Mouse (Mus musculus): Measurements from ENCODE around the gene Bpifb2. TPM values are rescaled to one million over a fixed set of nuclear protein-coding genes. Genes with fewer than 3 reads are reported as not detected.

The Bpifb2 gene
- total and polyA plus RNA-seq, 3 experiments = not detected

Other genes starting within 250 kb of the Bpifb2 start
- gene Commd7, start 242.3 kb upstream of the Bpifb2 start, total RNA-seq (2012; rRNA removed) = 25.3 and 25.5 TPM in 2 replicates
- 10 to 100 TPM in 1 of 2 experiments, not detected in 1; 36.1 TPM for gene Commd7, start 242.3 kb upstream of the Bpifb2 start, polyA plus RNA-seq (2012; ENCODE audit: insufficient read depth in 1 of 2, insufficient read length in 2 of 2, low read depth in 1 of 2, low replicate concordance in 2 of 2, missing spikeins in 1 of 2)
- 10.1 and 11.6 TPM in 2 replicates for gene Dnmt3b, start 225.6 kb upstream of the Bpifb2 start, total RNA-seq (2012; rRNA removed)
- 10 to 100 TPM in 1 of 2 experiments, not detected in 1; 17.5 TPM for gene Dnmt3b, start 225.6 kb upstream of the Bpifb2 start, polyA plus RNA-seq (2012; ENCODE audit: insufficient read depth in 1 of 2, insufficient read length in 2 of 2, low read depth in 1 of 2, low replicate concordance in 2 of 2, missing spikeins in 1 of 2)
- 0.26 and 0.65 TPM in 2 replicates for gene Dnmt3c, start 178.4 kb upstream of the Bpifb2 start, total RNA-seq (2012; rRNA removed)
- under 1 TPM in 1 of 2 experiments, not detected in 1; 0.45 TPM for gene Dnmt3c, start 178.4 kb upstream of the Bpifb2 start, polyA plus RNA-seq (2012; ENCODE audit: insufficient read depth in 1 of 2, insufficient read length in 2 of 2, low read depth in 1 of 2, low replicate concordance in 2 of 2, missing spikeins in 1 of 2)
- gene Mapre1, start 133.8 kb upstream of the Bpifb2 start, total RNA-seq (2012; rRNA removed) = 57.7 and 60.0 TPM in 2 replicates
- 10 to 100 TPM in 1 of 2 experiments, not detected in 1; 94.8 TPM for gene Mapre1, start 133.8 kb upstream of the Bpifb2 start, polyA plus RNA-seq (2012; ENCODE audit: insufficient read depth in 1 of 2, insufficient read length in 2 of 2, low read depth in 1 of 2, low replicate concordance in 2 of 2, missing spikeins in 1 of 2)
- gene Efcab8, start 95.1 kb upstream of the Bpifb2 start, total RNA-seq (2012; rRNA removed) = 0.04 and 0.13 TPM in 2 replicates
- gene Efcab8, start 95.1 kb upstream of the Bpifb2 start, polyA plus RNA-seq (2012; ENCODE audit: insufficient read depth in 1 of 2, insufficient read length in 2 of 2, low read depth in 1 of 2, low replicate concordance in 2 of 2, missing spikeins in 1 of 2) = under 1 TPM in 1 of 2 experiments, not detected in 1; 0.19 TPM
- not detected in 2 replicates for gene Sun5, start 4.0 kb upstream of the Bpifb2 start, total RNA-seq (2012; rRNA removed)
- gene Sun5, start 4.0 kb upstream of the Bpifb2 start, polyA plus RNA-seq (2012; ENCODE audit: insufficient read depth in 1 of 2, insufficient read length in 2 of 2, low read depth in 1 of 2, low replicate concordance in 2 of 2, missing spikeins in 1 of 2) = not detected
- not detected in 2 replicates for gene Bpifb6, start 25.3 kb downstream of the Bpifb2 start, total RNA-seq (2012; rRNA removed)
- not detected for gene Bpifb6, start 25.3 kb downstream of the Bpifb2 start, polyA plus RNA-seq (2012; ENCODE audit: insufficient read depth in 1 of 2, insufficient read length in 2 of 2, low read depth in 1 of 2, low replicate concordance in 2 of 2, missing spikeins in 1 of 2)
- not detected in 2 replicates for gene Bpifb3, start 43.2 kb downstream of the Bpifb2 start, total RNA-seq (2012; rRNA removed)
- not detected for gene Bpifb3, start 43.2 kb downstream of the Bpifb2 start, polyA plus RNA-seq (2012; ENCODE audit: insufficient read depth in 1 of 2, insufficient read length in 2 of 2, low read depth in 1 of 2, low replicate concordance in 2 of 2, missing spikeins in 1 of 2)
- gene Bpifb4, start 63.2 kb downstream of the Bpifb2 start, total RNA-seq (2012; rRNA removed) = not detected in 2 replicates
- gene Bpifb4, start 63.2 kb downstream of the Bpifb2 start, polyA plus RNA-seq (2012; ENCODE audit: insufficient read depth in 1 of 2, insufficient read length in 2 of 2, low read depth in 1 of 2, low replicate concordance in 2 of 2, missing spikeins in 1 of 2) = not detected
- not detected in 2 replicates for gene Bpifa6, start 99.9 kb downstream of the Bpifb2 start, total RNA-seq (2012; rRNA removed)
- gene Bpifa6, start 99.9 kb downstream of the Bpifb2 start, polyA plus RNA-seq (2012; ENCODE audit: insufficient read depth in 1 of 2, insufficient read length in 2 of 2, low read depth in 1 of 2, low replicate concordance in 2 of 2, missing spikeins in 1 of 2) = not detected
- not detected in 2 replicates for gene Bpifa2, start 133.2 kb downstream of the Bpifb2 start, total RNA-seq (2012; rRNA removed)
- gene Bpifa2, start 133.2 kb downstream of the Bpifb2 start, polyA plus RNA-seq (2012; ENCODE audit: insufficient read depth in 1 of 2, insufficient read length in 2 of 2, low read depth in 1 of 2, low replicate concordance in 2 of 2, missing spikeins in 1 of 2) = not detected